Mouse (Mus musculus) C2C12 (cell line): ENCODE results near the gene Pde2a.

Experiments used
- CEBPB ChIP-seq: IDR thresholded peaks from one replicate; pipeline ENCODE4 v1.6.1; 2011; ENCODE audit warnings: low read depth, mild to moderate bottlenecking, control low read depth, moderate library complexity
- CTCF ChIP-seq: IDR thresholded peaks from one replicate; pipeline ENCODE4 v1.5.1; 2011; ENCODE audit not compliant: control insufficient read depth, insufficient read depth, insufficient read length
- FOSL1 ChIP-seq: IDR thresholded peaks from one replicate; pipeline ENCODE4 v1.8.0; 2011; ENCODE audit warnings: mild to moderate bottlenecking, low read length; ENCODE audit not compliant: poor library complexity, insufficient read depth, severe bottlenecking
- MAX ChIP-seq: IDR thresholded peaks from one replicate; pipeline ENCODE4 v1.6.1; 2011; ENCODE audit warnings: mild to moderate bottlenecking, control low read depth
- MYOD1 ChIP-seq: IDR thresholded peaks from one replicate; pipeline ENCODE4 v1.6.1; 2011; ENCODE audit warnings: low read depth; ENCODE audit not compliant: control insufficient read depth, insufficient read length
- MYOG ChIP-seq: IDR thresholded peaks from one replicate; pipeline ENCODE4 v1.6.1; 2011; ENCODE audit not compliant: control insufficient read depth, insufficient read length; ENCODE audit errors: extremely low read depth
- USF1 ChIP-seq: IDR thresholded peaks from one replicate; pipeline ENCODE4 v1.6.1; 2011; ENCODE audit warnings: low read depth, mild to moderate bottlenecking, control low read depth, moderate library complexity

DNA sequence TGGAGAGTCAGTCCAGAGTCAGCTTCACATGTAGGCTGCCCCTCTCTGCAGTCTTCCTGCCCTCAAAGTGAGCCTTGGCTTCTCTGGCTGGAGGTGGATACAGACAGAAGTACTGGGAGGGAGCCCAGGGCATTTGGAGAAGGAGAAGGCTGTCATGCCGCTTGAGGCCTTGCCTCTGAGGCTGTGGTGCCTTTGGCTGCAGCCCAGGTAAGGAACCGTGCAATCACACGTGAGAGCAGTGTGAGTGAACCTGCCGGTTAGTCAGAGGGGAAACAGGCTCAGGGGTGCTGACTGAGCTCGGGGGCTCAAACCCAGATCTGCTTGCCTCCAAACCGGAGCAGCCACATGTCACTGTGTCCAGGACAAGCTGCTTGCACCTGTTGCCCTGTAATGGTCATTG, 40.0 kb upstream of the Pde2a start:
- TF ChIP-seq CTCF (no peak), USF1 (no peak), MYOG (no peak), MAX (no peak), CEBPB (no peak), FOSL1 (no peak), MYOD1 (no peak)
